Mouse (Mus musculus) heart, adult 2 months (tissue): ENCODE data around the gene Klk6. TPM values are rescaled to one million over a fixed set of nuclear protein-coding genes. Genes with fewer than 3 reads are reported as not detected.

Experiments
- DNase-seq, 2 experiments: peaks; one replicate each; pipeline ENCODE4 v3.0.0; 2021
- H3K27ac ChIP-seq: fragments of 200-600 bp; 2 replicates; pipeline ENCODE4 v1.8.1; 2022
- H3K27me3 ChIP-seq: fragments of 200-500 bp; 2 replicates; pipeline ENCODE4 v1.6.1; 2012; ENCODE audit warnings: mild to moderate bottlenecking, low read length, inconsistent platforms, mixed read lengths; ENCODE audit not compliant: control insufficient read depth, insufficient read depth
- H3K36me3 ChIP-seq: fragments of 200-500 bp; 2 replicates; pipeline ENCODE4 v1.6.1; 2012; ENCODE audit warnings: low read length, inconsistent platforms; ENCODE audit not compliant: control insufficient read depth, insufficient read depth
- H3K4me1 ChIP-seq: fragments of 200-500 bp; 2 replicates; pipeline ENCODE4 v1.6.1; 2011; ENCODE audit warnings: low read length; ENCODE audit not compliant: control insufficient read depth, insufficient read depth
- H3K4me3 ChIP-seq: fragments of 200-600 bp; 2 replicates; pipeline ENCODE4 v1.8.1; 2022
- H3K79me2 ChIP-seq: fragments of 200-500 bp; replicated peaks from 2 replicates; pipeline ENCODE4 v1.6.1; 2012; ENCODE audit warnings: mild to moderate bottlenecking, inconsistent platforms, low read length, moderate library complexity, mixed read lengths; ENCODE audit not compliant: control insufficient read depth, insufficient read depth
- H3K9ac ChIP-seq: fragments of 200-500 bp; 2 replicates; pipeline ENCODE4 v1.6.1; 2012; ENCODE audit warnings: low read depth, mild to moderate bottlenecking, control low read depth, inconsistent platforms, low read length, mixed read lengths
- CTCF ChIP-seq: fragments of 200-600 bp; IDR thresholded peaks from 2 replicates; pipeline ENCODE4 v1.8.1; 2022; ENCODE audit warnings: antibody characterized with exemption, mild to moderate bottlenecking, moderate library complexity
- EP300 ChIP-seq: fragments of 200-500 bp; IDR thresholded peaks from 2 replicates; pipeline ENCODE4 v1.6.1; 2011; ENCODE audit warnings: low read depth, low read length, control low read depth; ENCODE audit not compliant: insufficient read depth
- POLR2A ChIP-seq: fragments of 200-500 bp; IDR thresholded peaks from 2 replicates; pipeline ENCODE4 v1.6.1; 2011; ENCODE audit warnings: mild to moderate bottlenecking, low read depth, low read length, control low read depth; ENCODE audit not compliant: insufficient read depth
- WGBS: fragments of 180-500 bp; shearing (Covaris S2); methylation state at CpG from one replicate; pipeline ENCODE4 v1.1.7; 2018; 5-methylcytosine and 5-hydroxymethylcytosine counted together
- intact Hi-C: fragments of 180-260 bp; cut with DNase I; formaldehyde crosslinking; loops from one replicate; pipeline ENCODE4 v1.15.1; 2025
- polyA plus RNA-seq: library from polyadenylated mRNA; depleted of rRNA; stranded (reverse); fragments of >200 nt; gene quantifications from 2 replicates; pipeline ENCODE4 v1.2.3, GENCODE M21; 2012
- total RNA-seq, 2 experiments: library from RNA; stranded (reverse); gene quantifications; 2 replicates each; pipeline ENCODE4 v1.2.3; 2021

Klk6 gene
- total and polyA plus RNA-seq, 3 experiments: not detected

- WGBS: 47% methylated on average over 5 of the region's 5 CpGs
Measured at GRCm38 (mm10) chr7:43810994-43811393, 13.3 kb upstream of the Klk6 start, which contains the start of gene Klk7. Klk7 (plus strand) TSS chr7:43811294.

DNA sequence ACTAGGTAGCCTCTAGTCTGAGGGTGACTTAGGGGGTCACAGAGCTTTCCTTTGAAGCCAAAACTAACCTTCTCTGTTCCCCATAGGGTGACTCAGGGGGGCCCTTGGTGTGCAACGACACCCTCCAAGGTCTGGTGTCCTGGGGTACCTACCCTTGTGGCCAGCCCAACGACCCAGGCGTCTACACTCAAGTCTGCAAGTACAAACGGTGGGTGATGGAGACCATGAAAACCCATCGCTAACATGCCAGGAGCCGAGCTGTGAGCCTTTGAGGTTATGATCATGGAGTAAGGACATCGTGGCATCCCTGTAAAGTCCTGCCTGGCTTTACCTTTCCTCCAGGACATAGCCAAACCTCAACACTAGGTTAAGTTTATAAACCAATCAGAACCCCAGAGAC, 9.1 kb upstream of the Klk6 start:
- Histone ChIP-seq H3K27me3 (no peaks in the 10 kb centered on the region), H3K36me3 (no peaks in the 10 kb centered on the region), H3K27ac (no peak overlapping the region), H3K4me3 (no peak overlapping the region), H3K79me2 (no peaks in the 10 kb centered on the region), H3K4me1 (no peaks in the 10 kb centered on the region), H3K9ac (no peak overlapping the region)
- 83% methylated on average over 7 of the region's 7 CpGs for WGBS
- intact Hi-C loops: loop anchor here (2.0 kb wide), 1 partner anchor 16 kb away; no protein-coding TSS in a partner anchor
- peak in 1 of 2 experiments; percentile 1 for DNase-seq
- TF ChIP-seq CTCF (no peak), POLR2A (no peak), EP300 (no peak)

More at GRCm38 (mm10) chr7:43810994-43811393, 13.3 kb upstream of the Klk6 start, which contains the start of gene Klk7:
- TF ChIP-seq POLR2A (no peak), EP300 (no peak), CTCF (no peak)
- no peaks in the 10 kb centered on the region for H3K4me1 ChIP-seq
- no peaks in the 10 kb centered on the region for H3K79me2 ChIP-seq
- no peak within 1 kb of the TSS for H3K4me3 ChIP-seq
- H3K27me3 ChIP-seq: no peaks in the 10 kb centered on the region
- no peak within 1 kb of the TSS for H3K9ac ChIP-seq
- no peak within 1 kb of the TSS for H3K27ac ChIP-seq
- intact Hi-C loops: no loop called here
- no peaks in the 10 kb centered on the region for H3K36me3 ChIP-seq
- DNase-seq: no peak

GRCm38 (mm10) chr7:43816746-43817145, 7.6 kb upstream of the Klk6 start:
- H3K9ac ChIP-seq: no peak overlapping the region
- TF ChIP-seq CTCF: no peak
- TF ChIP-seq EP300: no peak
- TF ChIP-seq POLR2A: no peak
- H3K79me2 ChIP-seq: no peaks in the 10 kb centered on the region
- H3K4me3 ChIP-seq: no peak overlapping the region
- no peak overlapping the region for H3K27ac ChIP-seq
- intact Hi-C loops: no loop called here
- H3K27me3 ChIP-seq: no peaks in the 10 kb centered on the region
- DNase-seq: no peak
- H3K4me1 ChIP-seq: no peaks in the 10 kb centered on the region
- H3K36me3 ChIP-seq: no peaks in the 10 kb centered on the region

- Histone ChIP-seq H3K27me3 (no peaks in the 10 kb centered on the region), H3K4me3 (no peak overlapping the region), H3K79me2 (no peaks in the 10 kb centered on the region), H3K36me3 (no peaks in the 10 kb centered on the region), H3K9ac (no peak overlapping the region), H3K4me1 (no peaks in the 10 kb centered on the region), H3K27ac (no peak overlapping the region)
- no peak for TF ChIP-seq POLR2A
- no peak for TF ChIP-seq EP300
- intact Hi-C loops: no loop called here
- peak in 1 of 2 experiments; percentile 8 for DNase-seq
- 58% methylated on average over 7 of the region's 7 CpGs for WGBS
Measured at GRCm38 (mm10) chr7:43821581-43821980, 2.7 kb upstream of the Klk6 start.

- no peaks in the 10 kb centered on the region for H3K36me3 ChIP-seq
- no peak overlapping the region for H3K9ac ChIP-seq
- no peaks in the 10 kb centered on the region for H3K79me2 ChIP-seq
- H3K27ac ChIP-seq: no peak overlapping the region
- no peak for TF ChIP-seq POLR2A
- no peak for TF ChIP-seq CTCF
- no peak for TF ChIP-seq EP300
- peak in 1 of 2 experiments; percentile 9 for DNase-seq
- no peak overlapping the region for H3K4me3 ChIP-seq
- H3K27me3 ChIP-seq: no peaks in the 10 kb centered on the region
- H3K4me1 ChIP-seq: no peaks in the 10 kb centered on the region
- WGBS: 79% methylated on average over 5 of the region's 5 CpGs
- intact Hi-C loops: no loop called here
Measured at GRCm38 (mm10) chr7:43826056-43826455, 1.8 kb downstream of the Klk6 start.

- no peaks in the 10 kb centered on the region for H3K4me1 ChIP-seq
- no peaks in the 10 kb centered on the region for H3K79me2 ChIP-seq
- no peak overlapping the region for H3K27ac ChIP-seq
- H3K9ac ChIP-seq: no peak overlapping the region
- DNase-seq: peak in 1 of 2 experiments; percentile 0
- intact Hi-C loops: no loop called here
- H3K36me3 ChIP-seq: no peaks in the 10 kb centered on the region
- no peaks in the 10 kb centered on the region for H3K27me3 ChIP-seq
- WGBS: 78% methylated on average over 4 of the region's 4 CpGs
- H3K4me3 ChIP-seq: no peak overlapping the region
- TF ChIP-seq POLR2A: no peak
Measured at GRCm38 (mm10) chr7:43827706-43828105, 3.4 kb downstream of the Klk6 start.

GRCm38 (mm10) chr7:43829006-43829405, 4.7 kb downstream of the Klk6 start:
- Histone ChIP-seq H3K4me1 (no peaks in the 10 kb centered on the region), H3K4me3 (no peak overlapping the region), H3K36me3 (no peaks in the 10 kb centered on the region), H3K27ac (no peak overlapping the region), H3K9ac (no peak overlapping the region), H3K79me2 (no peaks in the 10 kb centered on the region), H3K27me3 (no peaks in the 10 kb centered on the region)
- TF ChIP-seq CTCF: no peak
- TF ChIP-seq POLR2A: no peak
- TF ChIP-seq EP300: no peak
- DNase-seq: no peak
- intact Hi-C loops: no loop called here
- 85% methylated on average over 8 of the region's 8 CpGs for WGBS
